Mouse (Mus musculus) adrenal gland, postnatal 25 days (tissue): Measurements from ENCODE around the gene Arhgef6. TPM values are rescaled to one million over a fixed set of nuclear protein-coding genes. Genes with fewer than 3 reads are reported as not detected.

ENCODE experiments used
- DNase-seq: peaks from one replicate; pipeline ENCODE4 v3.0.0; 2021; ENCODE audit warnings: mixed read lengths
- total RNA-seq: library from RNA; stranded (reverse); gene quantifications from 2 replicates; pipeline ENCODE4 v1.2.3, GENCODE M21; 2021

Arhgef6 gene
- total RNA-seq, 1 experiment from 2014 or later = 52.8 TPM

- DNase-seq = no peak
Observed at GRCm38 (mm10) chrX:57196319-57196718, 142.2 kb downstream of the Arhgef6 start.

- DNase-seq = no peak
Observed at GRCm38 (mm10) chrX:57189335-57189734, 149.2 kb downstream of the Arhgef6 start.

GRCm38 (mm10) chrX:57187301-57187700 is 151.2 kb downstream of the Arhgef6 start:
- no peak for DNase-seq

- no peak for DNase-seq
Observed at GRCm38 (mm10) chrX:57183359-57183758, 155.2 kb downstream of the Arhgef6 start.

GRCm38 (mm10) chrX:57182470-57182869 is 156.1 kb downstream of the Arhgef6 start:
- DNase-seq = no peak

Other genes starting within 250 kb of the Arhgef6 start
- gene Cd40lg, start 126.6 kb downstream of the Arhgef6 start, total RNA-seq = not detected in 2 replicates
- gene Rbmx, start 54.3 kb upstream of the Arhgef6 start, total RNA-seq = 30.8 and 33.0 TPM in 2 replicates
- gene Gm364, start 70.4 kb upstream of the Arhgef6 start, total RNA-seq = not detected in 2 replicates
- gene Gpr101, start 165.0 kb upstream of the Arhgef6 start, total RNA-seq = not detected in 2 replicates